Mouse (Mus musculus) G1E (cell line): ENCODE results near the gene Acsm1.

Source experiments
- CTCF ChIP-seq: IDR thresholded peaks from 2 replicates; pipeline ENCODE4 v1.5.1; 2012; ENCODE audit warnings: low read depth, low read length, inconsistent platforms, mixed read lengths
- GATA1 ChIP-seq: IDR thresholded peaks from 2 replicates; pipeline ENCODE4 v1.6.1; 2012; ENCODE audit warnings: borderline replicate concordance, low read length, inconsistent platforms, mixed read lengths
- POLR2AphosphoS5 ChIP-seq: IDR thresholded peaks from 2 replicates; pipeline ENCODE4 v1.6.1; 2012; ENCODE audit warnings: low read depth, low read length, inconsistent platforms; ENCODE audit not compliant: insufficient replicate concordance

GRCm38 (mm10) chr7:119561441-119561840 is 45.4 kb upstream of the Acsm1 start:
- TF ChIP-seq CTCF = no peak
- TF ChIP-seq GATA1 = no peak
- no peak for TF ChIP-seq POLR2AphosphoS5
